ENCODE assay signal across 8 mouse cellular contexts in the genomic region with DNA sequence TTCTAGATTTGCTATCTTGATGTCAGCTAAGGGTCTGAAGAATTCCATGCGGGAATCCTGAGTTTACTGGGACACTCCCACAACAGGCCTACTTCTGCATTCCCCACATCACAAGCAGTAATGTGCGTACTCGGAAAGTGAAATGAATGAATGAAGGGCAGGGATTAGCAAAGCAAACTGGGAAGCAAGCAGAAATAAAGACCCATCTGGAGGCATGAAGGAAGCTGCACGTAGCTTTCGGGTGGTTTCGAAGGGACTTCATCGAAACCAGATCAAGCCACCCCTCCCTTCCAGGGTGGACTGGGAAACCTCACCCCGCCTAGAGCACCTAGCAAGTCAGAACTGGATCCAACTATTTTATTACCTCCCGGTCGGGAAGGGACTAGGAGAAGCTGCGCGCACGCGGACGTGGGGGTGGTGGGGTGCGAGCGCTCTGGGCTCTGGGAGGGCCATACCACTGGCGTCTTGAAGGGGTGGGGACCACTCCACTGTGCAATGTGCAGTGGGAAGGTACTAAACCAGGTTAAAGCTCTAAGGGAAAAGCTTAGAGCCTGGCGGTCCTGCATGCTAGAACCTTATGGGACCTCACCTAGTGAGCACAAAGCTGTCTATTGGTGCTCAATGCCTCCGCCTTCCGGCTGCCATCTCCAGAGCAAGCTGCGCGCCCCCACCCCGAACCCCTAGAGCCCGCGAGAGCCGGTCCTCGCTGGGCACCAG. TPM values are rescaled to one million over a fixed set of nuclear protein-coding genes. Genes with fewer than 3 reads are reported as not detected.
DNase-seq lines count a peak whose midpoint lies in the region; ATAC-seq lines count a peak whose summit lies in the region.

No protein-coding gene starts in this region.

- H3K27me3 ChIP-seq in forebrain, embryonic 14.5 days (replicated peaks; ENCODE audit: control insufficient read depth, insufficient read depth, low read length) = no peaks in the 10 kb centered on the region
- H3K27me3 ChIP-seq in midbrain, embryonic 16.5 days (ENCODE audit: control insufficient read depth, insufficient read depth, low read depth, low read length) = no peaks in the 10 kb centered on the region

- no peaks in the 10 kb centered on the region for H3K9me3 ChIP-seq in forebrain, embryonic 14.5 days (replicated peaks; ENCODE audit: control insufficient read depth, low read length)
- H3K9me3 ChIP-seq in midbrain, embryonic 16.5 days (replicated peaks; ENCODE audit: control insufficient read depth, low read length, poor library complexity, severe bottlenecking) = no peaks in the 10 kb centered on the region

- peak overlapping the region; percentile 37 for H3K4me2 ChIP-seq in forebrain, embryonic 14.5 days (ENCODE audit: low read length)
- H3K4me2 ChIP-seq in midbrain, embryonic 16.5 days (ENCODE audit: low read length) = peak overlapping the region; percentile 49

- H3K4me1 ChIP-seq in forebrain, embryonic 14.5 days (ENCODE audit: control insufficient read depth, insufficient read depth, low read length) = no peaks in the 10 kb centered on the region
- no peaks in the 10 kb centered on the region for H3K4me1 ChIP-seq in midbrain, embryonic 16.5 days (ENCODE audit: control insufficient read depth, insufficient read depth, low read length)

- DNase-seq in heart, postnatal 4 days = peak; percentile 22
- no peak for DNase-seq in heart, adult 18-20 months
- DNase-seq in MN1 (ENCODE audit: low spot score) = peak; percentile 52
- DNase-seq in forebrain, embryonic 14.5 days (ENCODE audit: low spot score) = no peak
- peak; percentile 53 to 74 for DNase-seq in kidney, postnatal 4 days
- DNase-seq in layer of hippocampus, adult 8-10 months (ENCODE audit: low spot score in 2 of 2) = no peak
- DNase-seq in adrenal gland, adult 8-10 months = no peak

- peak overlapping the region; percentile 15; the same call in 1 of the 2 replicates for H3K4me3 ChIP-seq in forebrain, embryonic 14.5 days (ENCODE audit: low read depth, low read length)
- peak overlapping the region; percentile 27 for H3K4me3 ChIP-seq in midbrain, embryonic 16.5 days (ENCODE audit: low read depth, low read length)

- H3K36me3 ChIP-seq in forebrain, embryonic 14.5 days (ENCODE audit: control insufficient read depth, insufficient read depth, low read length) = no peaks in the 10 kb centered on the region
- H3K36me3 ChIP-seq in midbrain, embryonic 16.5 days (ENCODE audit: control insufficient read depth, insufficient read depth, low read length) = no peaks in the 10 kb centered on the region

- peak overlapping the region; percentile 5; the same call in 1 of the 2 replicates for H3K9ac ChIP-seq in forebrain, embryonic 14.5 days (ENCODE audit: low read length)
- peak overlapping the region; percentile 44; the same call in 1 of the 2 replicates for H3K9ac ChIP-seq in midbrain, embryonic 16.5 days (ENCODE audit: low read depth, low read length)

- WGBS in forebrain, embryonic 14.5 days = 43% methylated on average over 28 of the region's 28 CpGs
- whole genome bisulfite sequencing in midbrain, embryonic 16.5 days = 30% methylated on average over 28 of the region's 28 CpGs

- H3K27ac ChIP-seq in forebrain, embryonic 14.5 days (ENCODE audit: low read depth, low read length) = no peak overlapping the region
- H3K27ac ChIP-seq in midbrain, embryonic 16.5 days (ENCODE audit: low read length) = no peak overlapping the region

- ATAC-seq in forebrain, embryonic 14.5 days = no peak; the same call in 1 of the 2 replicates
- ATAC-seq in midbrain, embryonic 16.5 days = peak; percentile 26; the same call in 1 of the 2 replicates

RNA-seq across cellular contexts. Expression of a gene that starts 3.3 kb away (rescaled TPM):
- total RNA-seq in heart, postnatal 4 days (2021) = 100 to 1,000 TPM; 101 to 115 TPM
- 10 to 100 TPM; 41.3 to 57.6 TPM for total RNA-seq in heart, adult 18-20 months (2021)
- 38.4 and 51.5 TPM in 2 replicates for polyA plus RNA-seq in forebrain, embryonic 14.5 days (2014; fragmentation: Nextera tagmentation; extraction: Ambion mirVana)
- 13.9 and 18.3 TPM in 2 replicates for polyA plus RNA-seq in midbrain, embryonic 16.5 days (2015; fragmentation: Nextera tagmentation; extraction: Ambion mirVana)
- total RNA-seq in layer of hippocampus, adult 8-10 months (2022) = 1 to 10 TPM; 4.6 to 7.8 (median 6.0) TPM
- 10 to 100 TPM; 57.7 to 99.2 (median 78.7) TPM for total RNA-seq in adrenal gland, adult 8-10 months (2022)

RNA-seq across cellular contexts. Expression of a gene that starts 6.6 kb away (rescaled TPM):
- total RNA-seq in heart, postnatal 4 days (2021) = 1 to 10 TPM; 2.3 to 2.7 TPM
- total RNA-seq in heart, adult 18-20 months (2021) = 10 to 100 TPM; 25.2 to 27.9 TPM
- polyA plus RNA-seq in forebrain, embryonic 14.5 days (2014; fragmentation: Nextera tagmentation; extraction: Ambion mirVana) = 0.13 TPM in 1 of 2 replicates, not detected in the other
- polyA plus RNA-seq in midbrain, embryonic 16.5 days (2015; fragmentation: Nextera tagmentation; extraction: Ambion mirVana) = 0.10 and 0.13 TPM in 2 replicates
- total RNA-seq in layer of hippocampus, adult 8-10 months (2022) = under 1 TPM; 0.23 to 0.36 (median 0.30) TPM
- total RNA-seq in adrenal gland, adult 8-10 months (2022) = under 1 TPM; 0.31 to 0.67 (median 0.45) TPM

RNA-seq across cellular contexts. Expression of a gene that starts 17.4 kb away (rescaled TPM):
- 10 to 100 TPM; 11.9 to 12.0 TPM for total RNA-seq in heart, postnatal 4 days (2021)
- 10 to 100 TPM; 21.1 to 21.5 TPM for total RNA-seq in heart, adult 18-20 months (2021)
- 0.94 and 1.6 TPM in 2 replicates for polyA plus RNA-seq in forebrain, embryonic 14.5 days (2014; fragmentation: Nextera tagmentation; extraction: Ambion mirVana)
- 1.5 and 1.9 TPM in 2 replicates for polyA plus RNA-seq in midbrain, embryonic 16.5 days (2015; fragmentation: Nextera tagmentation; extraction: Ambion mirVana)
- total RNA-seq in layer of hippocampus, adult 8-10 months (2022) = 1 to 10 TPM in 3 of 4 experiments, under 1 TPM in 1; 0.70 to 2.3 (median 1.9) TPM
- total RNA-seq in adrenal gland, adult 8-10 months (2022) = 10 to 100 TPM in 3 of 4 experiments, 1 to 10 TPM in 1; 9.6 to 14.5 (median 12.8) TPM

RNA-seq across cellular contexts. Expression of a gene that starts 22.5 kb away (rescaled TPM):
- 10 to 100 TPM; 26.1 to 26.4 TPM for total RNA-seq in heart, postnatal 4 days (2021)
- total RNA-seq in heart, adult 18-20 months (2021) = 10 to 100 TPM; 17.8 to 20.1 TPM
- polyA plus RNA-seq in forebrain, embryonic 14.5 days (2014; fragmentation: Nextera tagmentation; extraction: Ambion mirVana) = 56.2 and 57.4 TPM in 2 replicates
- polyA plus RNA-seq in midbrain, embryonic 16.5 days (2015; fragmentation: Nextera tagmentation; extraction: Ambion mirVana) = 49.0 and 49.9 TPM in 2 replicates
- 10 to 100 TPM; 33.2 to 39.4 (median 35.8) TPM for total RNA-seq in layer of hippocampus, adult 8-10 months (2022)
- total RNA-seq in adrenal gland, adult 8-10 months (2022) = 10 to 100 TPM; 57.1 to 76.9 (median 64.6) TPM

RNA-seq across cellular contexts. Expression of a gene that starts 36.2 kb away (rescaled TPM):
- under 1 TPM; 0.45 to 0.79 TPM for total RNA-seq in heart, postnatal 4 days (2021)
- total RNA-seq in heart, adult 18-20 months (2021) = 1 to 10 TPM; 2.2 to 4.1 TPM
- polyA plus RNA-seq in forebrain, embryonic 14.5 days (2014; fragmentation: Nextera tagmentation; extraction: Ambion mirVana) = 69.2 and 96.1 TPM in 2 replicates
- 197 and 246 TPM in 2 replicates for polyA plus RNA-seq in midbrain, embryonic 16.5 days (2015; fragmentation: Nextera tagmentation; extraction: Ambion mirVana)
- 1,000 to 10,000 TPM; 1,661 to 2,111 (median 1,867) TPM for total RNA-seq in layer of hippocampus, adult 8-10 months (2022)
- total RNA-seq in adrenal gland, adult 8-10 months (2022) = 100 to 1,000 TPM in 1 of 4 experiments, 10 to 100 TPM in 3; 71.5 to 122 (median 80.3) TPM

Comparison
In these comparisons a context has a peak if more than half of its experiments do, and no peak if none do; other contexts are left out.
1. DNase-seq: peak in heart, postnatal 4 days (single experiment), MN1 (single experiment) and kidney, postnatal 4 days (2 of 2); none in heart, adult 18-20 months (0 of 2), forebrain, embryonic 14.5 days (single experiment), layer of hippocampus, adult 8-10 months (0 of 2) and adrenal gland, adult 8-10 months (single experiment).
2. RNA of a gene that starts 6.6 kb away (total RNA-seq): 25.2 to 27.9 TPM in heart, adult 18-20 months; 2.3 to 2.7 TPM in heart, postnatal 4 days, 0.31 to 0.67 TPM in adrenal gland, adult 8-10 months and 0.23 to 0.36 TPM in layer of hippocampus, adult 8-10 months; every median in the first group is over 4 times any median in the second.
3. RNA of a gene that starts 3.3 kb away (total RNA-seq): 101 to 115 TPM in heart, postnatal 4 days, 57.7 to 99.2 TPM in adrenal gland, adult 8-10 months and 41.3 to 57.6 TPM in heart, adult 18-20 months; 4.6 to 7.8 TPM in layer of hippocampus, adult 8-10 months; every median in the first group is over 4 times any median in the second.